Mouse (Mus musculus) lung, postnatal 0 days (tissue): ENCODE results near the gene Gm20388. TPM values are rescaled to one million over a fixed set of nuclear protein-coding genes. Genes with fewer than 3 reads are reported as not detected.

ENCODE experiments used
- ATAC-seq: fragments of 200-750 bp; cut with Nextera tagmentation; 2 replicates; pipeline ENCODE4 v1.8.0; 2017; ENCODE audit warnings: moderate library complexity
- DNase-seq: peaks from one replicate; pipeline ENCODE4 v3.0.0-alpha.2; 2016; ENCODE audit warnings: low spot score
- H3K27ac ChIP-seq: fragments of 300-500 bp; sonication (generic); 2 replicates; pipeline ENCODE4 v1.5.1; 2014; ENCODE audit warnings: antibody characterized with exemption, mild to moderate bottlenecking, low read length, mixed read lengths
- H3K27me3 ChIP-seq: fragments of 300-500 bp; sonication (generic); replicated peaks from 2 replicates; pipeline ENCODE4 v1.6.1; 2014; ENCODE audit warnings: low read length, mixed read lengths; ENCODE audit not compliant: insufficient read depth
- H3K36me3 ChIP-seq: fragments of 300-500 bp; sonication (generic); 2 replicates; pipeline ENCODE4 v1.6.1; 2014; ENCODE audit warnings: low read length, mixed read lengths; ENCODE audit not compliant: insufficient read depth
- H3K4me1 ChIP-seq: fragments of 300-500 bp; sonication (generic); 2 replicates; pipeline ENCODE4 v1.6.1; 2014; ENCODE audit warnings: antibody characterized with exemption, low read depth, low read length, mixed read lengths; ENCODE audit not compliant: insufficient read depth
- H3K4me2 ChIP-seq: fragments of 300-500 bp; sonication (generic); replicated peaks from 2 replicates; pipeline ENCODE4 v1.6.1; 2014; ENCODE audit warnings: low read depth, mild to moderate bottlenecking, low read length, moderate library complexity, mixed read lengths
- H3K4me3 ChIP-seq: fragments of 300-500 bp; sonication (generic); 2 replicates; pipeline ENCODE4 v1.5.1; 2014; ENCODE audit warnings: low read depth, low read length
- H3K9ac ChIP-seq: fragments of 300-500 bp; sonication (generic); replicated peaks from 2 replicates; pipeline ENCODE4 v1.6.1; 2014; ENCODE audit warnings: low read depth, mild to moderate bottlenecking
- H3K9me3 ChIP-seq: fragments of 300-500 bp; sonication (generic); 2 replicates; pipeline ENCODE4 v1.6.1; 2016; ENCODE audit warnings: low read length, mixed read lengths
- CTCF ChIP-seq: IDR thresholded peaks from 2 replicates; pipeline ENCODE4 v1.5.1; 2016; ENCODE audit warnings: antibody characterized with exemption, mild to moderate bottlenecking
- EP300 ChIP-seq: IDR thresholded peaks from 2 replicates; pipeline ENCODE4 v1.6.1; 2016; ENCODE audit warnings: antibody characterized with exemption, mild to moderate bottlenecking, control low read depth
- WGBS: fragments of 180-500 bp; shearing (Covaris S2); extraction: QIAGEN DNeasy Blood & Tissue Kit; methylation state at CpG from one replicate; pipeline ENCODE4 v1.1.7; 2014; 5-methylcytosine and 5-hydroxymethylcytosine counted together
- polyA plus RNA-seq: library from polyadenylated mRNA; unstranded; fragments of >200 nt; fragmentation: Nextera tagmentation; extraction: Ambion mirVana; gene quantifications from 2 replicates; pipeline ENCODE4 v1.2.1, GENCODE M21; 2015

Gm20388 gene
- polyA plus RNA-seq, 1 experiment from 2014 or later = not detected

DNA sequence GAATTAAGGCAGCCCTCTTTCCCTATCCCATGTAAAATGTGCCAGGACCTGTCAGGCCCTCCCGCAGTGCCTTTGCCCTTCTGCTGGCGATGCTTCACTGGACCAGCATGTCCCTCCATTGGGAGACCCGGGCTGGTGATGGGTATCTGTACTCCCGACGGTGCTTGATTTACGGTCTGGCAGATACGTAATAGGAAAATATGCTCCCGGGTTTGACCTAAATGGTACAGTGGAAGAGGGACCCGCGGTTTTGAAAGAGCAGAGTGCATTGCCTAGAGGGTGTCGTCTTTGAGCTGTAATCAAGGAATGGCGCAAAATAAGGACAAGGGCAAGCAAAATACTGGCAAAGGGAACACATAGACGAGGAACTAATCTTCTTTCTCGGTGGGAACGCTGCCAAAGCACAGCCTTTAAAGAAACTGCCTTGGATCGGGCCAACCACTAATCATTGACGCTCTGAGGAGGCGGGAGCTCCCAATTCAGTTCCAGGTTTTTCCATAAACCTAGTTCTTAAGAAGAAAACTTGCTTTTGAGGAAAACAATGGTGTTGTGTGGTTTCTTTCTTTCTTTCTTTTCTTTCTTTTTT, 1919.2 kb downstream of the Gm20388 start:
- 13% methylated on average over 18 of the region's 18 CpGs for WGBS
- Histone ChIP-seq H3K4me1 (peaks cover 6% of the 10 kb centered on the region; the same call in 1 of the 2 replicates), H3K27ac (peak overlapping the region; percentile 32; the same call in 1 of the 2 replicates), H3K36me3 (no peaks in the 10 kb centered on the region), H3K9ac (peak overlapping the region; percentile 71), H3K9me3 (no peaks in the 10 kb centered on the region), H3K4me3 (peak overlapping the region; percentile 81), H3K27me3 (no peaks in the 10 kb centered on the region), H3K4me2 (peak overlapping the region; percentile 79)
- ATAC-seq = peak; percentile 73
- DNase-seq = peak; percentile 27
- TF ChIP-seq EP300 (no peak), CTCF (no peak)

DNA sequence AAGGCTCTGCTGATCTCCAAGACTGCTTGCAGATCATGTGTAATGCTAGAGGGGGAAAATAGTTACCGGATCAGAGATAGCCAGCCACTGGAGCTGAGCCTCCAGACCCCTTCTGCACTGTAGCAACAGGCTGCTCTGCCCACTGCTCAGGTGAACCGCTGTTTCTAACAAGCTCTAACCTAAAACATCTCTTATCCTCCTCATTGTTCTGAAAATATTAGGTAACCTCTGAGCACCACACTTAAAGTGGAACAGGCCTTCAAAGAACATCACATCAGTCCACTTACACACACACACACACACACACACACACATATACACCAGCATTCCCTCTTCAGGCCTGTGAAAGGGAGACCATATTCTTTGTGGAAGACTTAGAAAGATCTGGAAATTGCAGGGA, 1921.4 kb downstream of the Gm20388 start:
- ATAC-seq = no peak
- H3K27me3 ChIP-seq = no peaks in the 10 kb centered on the region
- H3K9ac ChIP-seq = no peak overlapping the region
- WGBS = 69% methylated on average over 2 of the region's 2 CpGs
- H3K4me1 ChIP-seq = peaks cover 6% of the 10 kb centered on the region; the same call in 1 of the 2 replicates
- H3K4me3 ChIP-seq = no peak overlapping the region
- TF ChIP-seq EP300 (no peak), CTCF (no peak)
- no peaks in the 10 kb centered on the region for H3K9me3 ChIP-seq
- H3K4me2 ChIP-seq = no peak overlapping the region
- H3K36me3 ChIP-seq = no peaks in the 10 kb centered on the region
- DNase-seq = no peak
- no peak overlapping the region for H3K27ac ChIP-seq

DNA sequence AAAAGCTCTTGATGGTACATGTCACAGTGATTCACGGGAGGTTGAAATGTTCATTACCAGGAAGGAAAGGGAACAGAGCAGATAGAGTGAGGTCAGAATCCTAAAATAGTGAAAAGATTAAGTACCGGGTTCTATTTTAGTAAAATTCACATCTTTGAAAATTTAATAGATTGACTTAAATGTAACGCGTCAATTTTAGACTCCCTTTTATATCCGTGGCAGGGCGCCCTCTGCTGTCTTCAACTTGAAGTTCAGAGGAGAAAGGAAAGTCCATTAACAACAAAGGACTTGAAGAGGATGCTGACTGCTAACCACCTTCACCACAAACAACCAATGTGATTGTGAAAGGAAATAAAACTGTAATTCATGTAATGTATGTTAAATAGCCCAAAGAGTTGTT, 1921.9 kb downstream of the Gm20388 start:
- TF ChIP-seq EP300 = no peak
- peak; percentile 75 for TF ChIP-seq CTCF
- 11% methylated on average over 6 of the region's 6 CpGs for WGBS
- no peaks in the 10 kb centered on the region for H3K9me3 ChIP-seq
- H3K27ac ChIP-seq = no peak overlapping the region
- H3K4me3 ChIP-seq = no peak overlapping the region
- DNase-seq = peak; percentile 83
- H3K9ac ChIP-seq = no peak overlapping the region
- 0 out of 2 replicates have a peak, but pooled peaks have one; percentile 40 for ATAC-seq
- no peaks in the 10 kb centered on the region for H3K36me3 ChIP-seq
- no peak overlapping the region for H3K4me2 ChIP-seq
- H3K4me1 ChIP-seq = peaks cover 6% of the 10 kb centered on the region; the same call in 1 of the 2 replicates
- no peaks in the 10 kb centered on the region for H3K27me3 ChIP-seq

DNA sequence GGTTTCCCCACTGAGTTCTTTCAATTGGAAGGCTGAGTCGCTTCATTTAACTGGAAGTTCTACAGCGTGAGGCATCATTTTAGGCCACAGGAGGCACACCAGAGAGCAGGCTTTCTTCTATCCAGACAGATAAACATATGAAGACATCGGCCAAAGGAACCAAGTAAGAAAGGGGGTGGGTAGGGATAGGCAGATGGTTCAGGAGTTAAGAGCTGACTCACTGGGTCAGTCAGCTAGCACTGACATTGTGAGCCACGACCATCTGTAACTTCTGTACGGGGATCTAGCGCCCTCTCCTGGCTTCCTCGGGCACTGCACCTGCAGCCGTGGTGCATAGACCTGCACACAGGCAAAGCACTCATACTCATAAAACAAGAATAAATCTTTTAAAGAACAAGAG, 1930.6 kb downstream of the Gm20388 start:
- H3K4me1 ChIP-seq = no peaks in the 10 kb centered on the region
- no peaks in the 10 kb centered on the region for H3K27me3 ChIP-seq
- no peak overlapping the region for H3K4me3 ChIP-seq
- no peak overlapping the region for H3K4me2 ChIP-seq
- ATAC-seq (no peak), DNase-seq (peak; percentile 25)
- WGBS = 51% methylated on average over 8 of the region's 8 CpGs
- no peaks in the 10 kb centered on the region for H3K36me3 ChIP-seq
- TF ChIP-seq EP300 = no peak
- peak; percentile 69 for TF ChIP-seq CTCF
- no peaks in the 10 kb centered on the region for H3K9me3 ChIP-seq
- no peak overlapping the region for H3K27ac ChIP-seq
- H3K9ac ChIP-seq = no peak overlapping the region

GRCm38 (mm10) chr8:121842064-121842955, 1931.7 kb downstream of the Gm20388 start:
- WGBS = 79% methylated on average over 8 of the region's 8 CpGs
- no peak for TF ChIP-seq CTCF
- no peak for TF ChIP-seq EP300
- DNase-seq (no peak), ATAC-seq (no peak)
- no peak overlapping the region for H3K4me3 ChIP-seq
- no peaks in the 10 kb centered on the region for H3K36me3 ChIP-seq
- H3K4me2 ChIP-seq = no peak overlapping the region
- no peaks in the 10 kb centered on the region for H3K27me3 ChIP-seq
- H3K27ac ChIP-seq = no peak overlapping the region
- H3K9me3 ChIP-seq = no peaks in the 10 kb centered on the region
- no peaks in the 10 kb centered on the region for H3K4me1 ChIP-seq
- no peak overlapping the region for H3K9ac ChIP-seq

GRCm38 (mm10) chr8:121843184-121843733, 1932.6 kb downstream of the Gm20388 start:
- WGBS = 74% methylated on average over 3 of the region's 3 CpGs
- no peak overlapping the region for H3K27ac ChIP-seq

More at GRCm38 (mm10) chr8:121843184-121843733, 1932.6 kb downstream of the Gm20388 start:
- Histone ChIP-seq H3K4me2 (no peak overlapping the region), H3K27me3 (no peaks in the 10 kb centered on the region), H3K36me3 (no peaks in the 10 kb centered on the region), H3K9me3 (no peaks in the 10 kb centered on the region), H3K9ac (no peak overlapping the region), H3K4me1 (no peaks in the 10 kb centered on the region), H3K4me3 (no peak overlapping the region)
- TF ChIP-seq CTCF (no peak), EP300 (no peak)
- DNase-seq = no peak
- ATAC-seq = no peak
